Mouse (Mus musculus) small intestine, adult 2 months (tissue): ENCODE measurements around the gene Pds5b.

ENCODE experiments used
- CTCF ChIP-seq: fragments of 200-500 bp; IDR thresholded peaks from 2 replicates; pipeline ENCODE4 v1.5.1; 2012; ENCODE audit warnings: low read depth, mild to moderate bottlenecking, control low read depth, inconsistent platforms, low read length, moderate library complexity, mixed read lengths; ENCODE audit not compliant: insufficient replicate concordance, insufficient read length; ENCODE audit errors: extremely low read depth
- POLR2A ChIP-seq: fragments of 200-500 bp; IDR thresholded peaks from 2 replicates; pipeline ENCODE4 v1.6.1; 2012; ENCODE audit warnings: low read depth, mild to moderate bottlenecking, control low read depth, inconsistent platforms, low read length, moderate library complexity

DNA sequence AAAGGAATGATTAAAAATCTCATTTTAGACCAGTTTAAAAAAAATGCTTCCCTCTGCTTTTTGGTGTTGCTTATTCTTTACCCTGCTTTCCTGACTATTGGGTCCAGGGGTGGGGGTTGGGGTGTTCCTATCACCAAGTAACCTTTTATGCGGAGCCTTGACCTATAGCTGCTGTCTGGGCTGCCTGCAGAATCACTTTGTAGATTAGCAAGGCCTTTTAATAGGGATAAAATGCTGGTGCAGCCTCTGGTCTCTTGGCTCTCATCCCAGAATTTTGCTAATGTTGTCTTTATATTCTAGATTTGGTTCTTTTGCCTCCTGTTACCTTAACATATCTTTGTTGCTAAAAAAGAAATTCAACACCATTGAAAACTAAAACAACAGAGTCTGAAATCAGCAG is 181.0 kb downstream of the Pds5b start:
- TF ChIP-seq POLR2A (no peak), CTCF (no peak)
